Mouse (Mus musculus) cerebellum, adult 11 months (tissue): ENCODE measurements around the gene Lrrfip1.

ENCODE experiments used
- DNase-seq: peaks from one replicate; pipeline ENCODE4 v3.0.0; 2022

Lrrfip1 gene

GRCm38 (mm10) chr1:91024464-91024863, 25.9 kb downstream of the Lrrfip1 start:
- DNase-seq = no peak

DNA sequence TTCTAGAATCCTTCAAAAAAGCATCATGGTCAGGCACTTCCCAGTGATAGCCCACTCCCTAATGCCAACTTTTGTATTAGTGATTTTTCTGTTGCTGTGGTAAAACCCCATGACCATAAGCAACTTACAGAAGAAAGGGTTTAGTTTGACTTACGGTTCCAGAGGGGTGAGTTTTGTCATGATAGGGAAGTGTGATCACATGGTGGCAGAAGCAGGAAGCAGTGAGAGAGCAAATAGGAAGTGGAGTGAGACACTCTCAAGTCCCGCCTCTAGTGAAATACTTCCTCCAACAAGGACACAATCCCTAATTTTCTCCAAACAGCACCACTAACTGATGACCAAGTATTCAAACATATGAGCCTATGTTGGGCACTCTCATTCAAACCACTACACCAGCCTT, 28.4 kb downstream of the Lrrfip1 start:
- DNase-seq = no peak

DNA sequence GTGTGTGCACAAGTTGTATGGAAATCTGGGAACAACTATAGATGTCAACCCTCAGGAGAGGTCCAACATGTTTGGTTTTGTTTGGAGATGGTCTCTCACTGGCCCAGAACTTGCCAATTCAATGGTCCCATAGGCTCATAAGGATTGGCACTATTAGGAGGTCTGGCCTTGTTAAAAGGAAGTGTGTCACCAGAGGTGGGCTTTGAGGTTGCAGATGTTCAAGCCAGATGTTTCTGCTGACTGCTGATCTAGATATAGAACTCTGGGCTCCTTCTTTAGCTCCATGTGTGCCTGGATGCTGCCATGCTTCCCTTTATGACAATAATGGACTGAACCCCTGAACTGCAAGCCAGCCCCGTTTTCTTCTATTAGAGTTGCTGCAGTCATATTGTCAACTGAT, 31.8 kb downstream of the Lrrfip1 start:
- DNase-seq = no peak

GRCm38 (mm10) chr1:91031547-91031946, 33.0 kb downstream of the Lrrfip1 start:
- no peak for DNase-seq

DNA sequence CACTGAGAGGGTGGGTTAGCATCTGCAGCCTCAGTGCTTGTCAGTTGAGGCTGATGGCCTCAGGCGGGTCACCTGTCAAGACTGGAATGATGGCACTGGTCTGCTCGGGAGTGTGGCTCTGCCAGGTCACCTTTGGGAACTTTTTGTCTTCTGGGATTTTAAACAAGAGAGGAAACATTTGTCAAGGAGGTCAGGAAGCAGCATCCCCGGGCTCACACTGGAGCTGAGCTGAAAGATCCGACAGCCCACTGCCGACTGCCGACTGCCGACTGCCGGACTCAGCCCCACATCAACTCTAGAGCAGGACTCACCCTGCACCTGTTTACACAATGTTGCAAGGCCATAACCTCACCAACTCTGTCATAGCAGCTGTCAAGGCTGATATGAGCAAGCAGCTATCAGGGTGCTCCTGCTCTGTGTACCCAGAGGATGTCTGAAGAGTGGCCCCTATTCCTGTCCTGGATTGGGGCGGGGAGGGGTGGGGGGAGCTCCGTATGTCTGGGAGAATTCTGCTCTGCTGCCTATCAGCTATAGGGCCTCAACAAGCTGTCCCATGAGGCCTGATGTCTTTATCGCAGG, 33.9 kb downstream of the Lrrfip1 start:
- DNase-seq = no peak

DNA sequence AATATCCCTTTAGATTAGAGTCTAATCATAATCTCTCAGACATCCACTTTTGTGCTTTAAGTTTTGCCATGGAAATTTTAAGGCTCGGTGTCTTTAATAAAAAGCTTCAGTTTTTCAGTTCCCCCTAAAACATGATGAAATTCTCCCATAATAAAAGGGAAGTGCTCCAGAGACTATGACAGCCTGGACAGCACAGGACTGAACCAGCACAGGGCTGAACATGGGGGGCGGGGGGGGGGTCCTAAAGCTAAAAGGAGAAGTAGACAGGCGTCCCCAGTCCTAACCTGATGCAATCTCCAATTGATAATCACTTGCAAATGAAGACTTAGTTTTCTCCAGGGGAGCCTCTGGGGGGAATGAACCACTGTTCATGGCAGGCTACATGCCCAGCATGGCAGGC, 36.0 kb downstream of the Lrrfip1 start:
- no peak for DNase-seq

GRCm38 (mm10) chr1:91035266-91035665, 36.7 kb downstream of the Lrrfip1 start:
- DNase-seq = no peak

DNA sequence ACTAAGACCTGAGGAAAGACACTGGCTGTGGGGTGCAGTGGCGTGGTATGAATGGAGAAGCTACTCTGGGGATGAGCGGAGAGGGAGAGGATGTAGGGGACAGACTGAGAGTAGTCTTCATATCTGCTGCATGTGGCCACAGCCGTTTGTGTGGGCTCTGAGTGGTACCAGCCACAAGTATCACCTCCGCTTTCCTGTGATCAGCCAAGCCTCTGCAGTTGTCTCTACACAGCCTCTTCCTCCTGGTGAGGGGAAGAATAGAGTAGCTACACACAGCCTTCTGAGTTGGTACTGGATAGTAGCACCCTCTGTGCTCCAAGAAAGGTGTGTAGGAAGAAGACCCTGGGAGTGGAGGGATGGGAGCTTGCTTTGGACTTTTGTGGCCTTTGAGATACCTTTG, 38.7 kb downstream of the Lrrfip1 start:
- DNase-seq = no peak

GRCm38 (mm10) chr1:91038010-91038409, 39.5 kb downstream of the Lrrfip1 start:
- no peak for DNase-seq

DNA sequence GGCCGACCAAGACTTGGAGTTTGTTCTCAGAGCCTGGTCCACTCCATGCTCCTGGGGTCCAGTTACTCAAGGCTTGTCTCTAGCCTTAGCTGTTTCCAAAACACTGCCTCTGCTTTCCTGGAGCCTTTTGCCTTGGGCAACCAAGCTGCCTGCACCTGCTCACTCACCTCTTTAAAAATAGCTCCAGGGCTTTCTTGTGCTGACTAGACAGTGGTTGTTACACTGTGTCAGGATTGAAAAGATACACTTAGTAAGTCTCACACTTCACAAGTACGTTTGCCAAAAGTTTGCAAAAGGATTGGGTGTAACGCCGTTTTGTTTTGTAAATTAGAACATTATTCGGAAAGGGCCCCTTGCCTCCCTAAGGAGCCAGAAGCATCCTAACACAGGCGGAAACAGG, 40.0 kb downstream of the Lrrfip1 start:
- DNase-seq = no peak

- DNase-seq = no peak
Observed at GRCm38 (mm10) chr1:91041605-91042004, 43.1 kb downstream of the Lrrfip1 start.

GRCm38 (mm10) chr1:91043191-91043590, 44.7 kb downstream of the Lrrfip1 start:
- no peak for DNase-seq

DNA sequence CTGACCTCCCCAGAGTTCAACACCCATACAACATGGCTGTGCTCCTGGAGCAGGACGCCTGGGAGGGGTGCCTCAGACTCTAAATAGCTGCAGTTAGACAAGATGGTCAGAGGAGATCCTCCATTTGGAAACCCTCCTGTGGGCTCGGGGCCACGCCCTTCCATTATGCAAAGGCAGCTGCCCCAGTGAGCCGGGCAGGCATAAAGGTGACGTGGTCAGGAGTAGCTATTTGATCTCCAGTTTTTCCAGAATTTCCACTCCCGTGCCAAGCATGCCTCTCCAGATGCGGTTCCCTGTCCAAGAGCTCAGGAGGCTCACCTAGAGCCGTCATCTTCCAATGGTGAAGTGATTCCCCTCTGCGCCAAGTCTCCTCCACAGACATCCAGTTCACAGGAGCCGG, 45.6 kb downstream of the Lrrfip1 start:
- no peak for DNase-seq

GRCm38 (mm10) chr1:91044648-91045047, 46.1 kb downstream of the Lrrfip1 start:
- DNase-seq = no peak

- no peak for DNase-seq
Observed at GRCm38 (mm10) chr1:91046237-91046636, 47.7 kb downstream of the Lrrfip1 start.

GRCm38 (mm10) chr1:91049296-91049695, 50.8 kb downstream of the Lrrfip1 start:
- no peak for DNase-seq

GRCm38 (mm10) chr1:91051461-91052094, 53.0 kb downstream of the Lrrfip1 start:
- DNase-seq = no peak

DNA sequence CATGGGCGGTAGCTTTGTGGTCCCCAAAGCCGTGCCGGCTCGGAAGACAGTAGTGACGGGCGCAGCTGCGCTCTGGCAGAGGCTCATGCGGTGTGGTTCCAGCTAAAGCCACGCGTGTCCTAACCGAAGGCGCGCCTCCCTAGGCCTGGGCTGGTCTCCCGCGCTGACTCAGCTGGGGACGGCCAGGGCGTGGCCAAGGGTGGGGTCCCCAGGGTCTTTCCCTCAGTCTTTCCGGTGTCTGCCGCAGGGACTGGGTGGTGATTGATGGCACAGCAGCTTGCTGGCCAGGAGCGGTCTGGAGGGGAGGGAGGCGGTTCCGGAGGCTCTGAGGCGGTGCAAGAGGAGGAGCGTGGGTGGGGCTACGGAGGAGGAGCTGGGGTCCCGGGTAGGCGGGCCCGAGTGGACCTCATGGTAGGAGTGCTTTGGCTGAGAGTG, 54.2 kb downstream of the Lrrfip1 start:
- no peak for DNase-seq

DNA sequence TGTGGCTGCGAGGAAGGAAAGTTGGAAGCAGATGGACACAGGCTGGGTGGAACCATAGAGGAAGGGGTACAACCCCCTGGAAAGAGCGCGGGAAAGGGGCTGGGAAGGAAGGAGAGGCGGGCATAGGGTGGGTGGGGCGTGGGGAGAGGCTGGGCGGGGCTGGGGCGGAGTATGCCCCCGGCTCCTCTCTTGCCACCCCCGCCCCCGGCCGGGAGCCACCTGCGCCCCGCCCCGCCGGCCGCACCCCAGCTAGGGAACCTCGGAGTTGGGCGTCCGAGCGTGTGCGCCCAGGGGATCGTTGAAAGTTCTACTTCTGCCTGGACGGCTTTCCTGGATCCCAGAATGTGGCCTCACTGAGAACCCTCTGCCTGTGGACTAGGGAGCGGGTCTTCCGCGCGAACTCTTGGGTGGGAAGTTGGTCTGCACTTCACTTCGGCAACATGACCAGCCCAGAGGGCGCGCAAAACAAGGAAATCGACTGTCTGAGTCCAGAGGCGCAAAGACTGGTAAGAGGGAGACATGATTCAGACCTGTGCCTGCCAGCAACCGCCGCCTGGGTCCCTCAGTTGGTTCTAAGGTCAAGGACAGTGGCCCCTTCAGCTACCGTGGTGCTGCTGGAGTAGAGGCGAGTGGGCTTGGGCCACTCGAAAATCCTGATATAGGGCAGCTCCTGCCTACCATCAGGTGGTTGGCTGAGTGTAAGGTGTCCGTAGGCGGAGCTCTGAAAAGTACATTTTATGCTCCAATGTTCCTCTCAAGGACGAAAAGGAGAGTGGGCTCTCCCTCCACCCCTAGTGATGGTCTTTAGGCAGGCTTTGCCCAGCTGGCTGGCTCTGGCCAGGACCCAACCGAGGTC, 54.9 kb downstream of the Lrrfip1 start:
- DNase-seq = no peak

GRCm38 (mm10) chr1:91054074-91054471, 55.5 kb downstream of the Lrrfip1 start:
- no peak for DNase-seq

- DNase-seq = no peak
Observed at GRCm38 (mm10) chr1:91054815-91055214, 56.3 kb downstream of the Lrrfip1 start.

GRCm38 (mm10) chr1:91055744-91056143, 57.2 kb downstream of the Lrrfip1 start:
- no peak for DNase-seq

DNA sequence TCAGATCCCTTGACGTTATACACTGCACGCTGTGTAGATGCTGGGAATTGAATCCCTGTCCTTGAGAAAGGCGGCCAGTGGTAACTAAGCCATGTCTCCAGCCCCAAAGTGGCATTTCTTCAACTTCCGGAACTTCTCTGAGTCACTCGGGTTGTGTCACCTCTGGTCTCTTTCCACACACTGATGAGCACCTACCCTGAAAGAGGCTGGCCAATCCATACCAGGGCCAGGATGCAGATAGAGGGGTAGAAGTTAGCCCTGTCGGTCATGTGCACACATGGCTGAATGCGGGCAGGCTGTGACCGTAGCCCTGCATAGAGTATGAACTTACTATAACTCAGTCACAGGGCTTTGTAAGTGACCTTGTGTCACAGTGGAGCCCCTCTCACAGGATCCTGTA, 57.9 kb downstream of the Lrrfip1 start:
- no peak for DNase-seq
